Mouse (Mus musculus) thymus, adult 2 months (tissue): ENCODE measurements around the gene Atp13a3. TPM values are rescaled to one million over a fixed set of nuclear protein-coding genes. Genes with fewer than 3 reads are reported as not detected.
"Not testable (repeated sequence)": the region's sequence is repeated elsewhere in the genome, so short reads cannot be mapped to it uniquely, and the experiment has no call there.

ENCODE experiments used
- DNase-seq: peaks from one replicate; pipeline ENCODE4 v3.0.0; 2021
- H3K27ac ChIP-seq: fragments of 200-500 bp; 2 replicates; pipeline ENCODE4 v1.5.1; 2012; ENCODE audit warnings: low read length, control low read depth; ENCODE audit not compliant: control insufficient read depth, insufficient read depth
- H3K27me3 ChIP-seq: fragments of 200-500 bp; 2 replicates; pipeline ENCODE4 v1.6.1; 2012; ENCODE audit warnings: mild to moderate bottlenecking, low read length, moderate library complexity, mixed read lengths; ENCODE audit not compliant: control insufficient read depth, insufficient read depth
- H3K36me3 ChIP-seq: fragments of 200-500 bp; 2 replicates; pipeline ENCODE4 v1.6.1; 2012; ENCODE audit warnings: mild to moderate bottlenecking, low read length, moderate library complexity; ENCODE audit not compliant: control insufficient read depth, insufficient read depth
- H3K4me1 ChIP-seq: fragments of 200-500 bp; replicated peaks from 2 replicates; pipeline ENCODE4 v1.6.1; 2012; ENCODE audit warnings: low read length; ENCODE audit not compliant: control insufficient read depth, insufficient read depth
- H3K4me3 ChIP-seq: fragments of 200-500 bp; 2 replicates; pipeline ENCODE4 v1.5.1; 2012; ENCODE audit warnings: mild to moderate bottlenecking, low read length, control low read depth, moderate library complexity; ENCODE audit not compliant: control insufficient read depth, insufficient read depth
- CTCF ChIP-seq: fragments of 200-500 bp; IDR thresholded peaks from 2 replicates; pipeline ENCODE4 v1.5.1; 2012; ENCODE audit warnings: mild to moderate bottlenecking, control low read depth, low read length, moderate library complexity, borderline replicate concordance; ENCODE audit not compliant: control insufficient read depth, poor library complexity, insufficient read depth; ENCODE audit errors: extremely low read depth
- POLR2A ChIP-seq: fragments of 200-500 bp; IDR thresholded peaks from 2 replicates; pipeline ENCODE4 v1.6.1; 2012; ENCODE audit warnings: mild to moderate bottlenecking, low read length, control low read depth, moderate library complexity; ENCODE audit not compliant: control insufficient read depth, poor library complexity, insufficient read depth; ENCODE audit errors: extremely low read depth
- whole genome bisulfite sequencing: fragments of 180-500 bp; shearing (Covaris S2); methylation state at CpG from one replicate; pipeline ENCODE4 v1.1.7; 2018; 5-methylcytosine and 5-hydroxymethylcytosine counted together
- polyA plus RNA-seq: library from polyadenylated mRNA; depleted of rRNA; stranded (reverse); fragments of >200 nt; gene quantifications from 2 replicates; pipeline ENCODE4 v1.2.3, GENCODE M21; 2012

Atp13a3 gene
- polyA plus RNA-seq, 1 experiment, result 68.1 TPM

- peak; percentile 31 for DNase-seq
- 0 out of 2 replicates have a peak overlapping the region, but pooled peaks have one; percentile 20 for H3K27ac ChIP-seq
- peak overlapping the region; percentile 22; the same call in 1 of the 2 replicates for H3K4me3 ChIP-seq
- no peaks in the 10 kb centered on the region for H3K27me3 ChIP-seq
- WGBS, result 19% methylated on average over 8 of the region's 8 CpGs
- TF ChIP-seq CTCF, result no peak
- no peak for TF ChIP-seq POLR2A
- H3K36me3 ChIP-seq, result peaks cover 5% of the 10 kb centered on the region
- peaks cover 23% of the 10 kb centered on the region for H3K4me1 ChIP-seq
These were observed 18.8 kb downstream of the Atp13a3 start for GRCm38 (mm10) chr16:30386911-30387439.

GRCm38 (mm10) chr16:30385531-30385930, 20.2 kb downstream of the Atp13a3 start:
- 10% methylated on average over 1 of the region's 1 CpGs for WGBS
- no peak overlapping the region for H3K4me3 ChIP-seq

GRCm38 (mm10) chr16:30376237-30376636, 29.5 kb downstream of the Atp13a3 start:
- Histone ChIP-seq H3K4me1 (no peaks in the 10 kb centered on the region), H3K27me3 (no peaks in the 10 kb centered on the region), H3K36me3 (peaks cover 11% of the 10 kb centered on the region), H3K27ac (no peak overlapping the region), H3K4me3 (no peak overlapping the region)
- TF ChIP-seq CTCF (no peak), POLR2A (no peak)
- no peak for DNase-seq
- WGBS, result 89% methylated on average over 3 of the region's 3 CpGs

More at GRCm38 (mm10) chr16:30385531-30385930, 20.2 kb downstream of the Atp13a3 start:
- H3K36me3 ChIP-seq, result peaks cover 16% of the 10 kb centered on the region
- peaks cover 21% of the 10 kb centered on the region for H3K4me1 ChIP-seq
- H3K27ac ChIP-seq, result peak overlapping the region; percentile 51
- H3K27me3 ChIP-seq, result no peaks in the 10 kb centered on the region
- DNase-seq, result no peak
- no peak for TF ChIP-seq CTCF
- no peak for TF ChIP-seq POLR2A

- WGBS, result 98% methylated on average over 3 of the region's 3 CpGs
- H3K27me3 ChIP-seq, result no peaks in the 10 kb centered on the region
- no peaks in the 10 kb centered on the region for H3K4me1 ChIP-seq
- peaks cover under 1% of the 10 kb centered on the region for H3K36me3 ChIP-seq
- TF ChIP-seq POLR2A (no peak), CTCF (no peak)
- DNase-seq, result no peak
- no peak overlapping the region for H3K4me3 ChIP-seq
- no peak overlapping the region for H3K27ac ChIP-seq
These were observed 30.8 kb downstream of the Atp13a3 start for GRCm38 (mm10) chr16:30374927-30375326.

- TF ChIP-seq POLR2A (no peak), CTCF (no peak)
- Histone ChIP-seq H3K27ac (no peak overlapping the region), H3K27me3 (no peaks in the 10 kb centered on the region), H3K36me3 (no peaks in the 10 kb centered on the region; the same call in 1 of the 2 replicates), H3K4me1 (no peaks in the 10 kb centered on the region), H3K4me3 (no peak overlapping the region)
- peak; percentile 47 for DNase-seq
- WGBS, result 62% methylated on average over 3 of the region's 3 CpGs
These were observed 31.5 kb downstream of the Atp13a3 start for GRCm38 (mm10) chr16:30374266-30374665.

GRCm38 (mm10) chr16:30373286-30373685, 32.5 kb downstream of the Atp13a3 start:
- not testable (repeated sequence) for H3K4me1 ChIP-seq, H3K36me3 ChIP-seq, DNase-seq, H3K4me3 ChIP-seq, H3K27ac ChIP-seq, H3K27me3 ChIP-seq
- 96% methylated on average over 4 of the region's 4 CpGs for WGBS

GRCm38 (mm10) chr16:30367395-30367794, 38.4 kb downstream of the Atp13a3 start:
- WGBS, result 90% methylated on average over 2 of the region's 2 CpGs
- no peaks in the 10 kb centered on the region for H3K27me3 ChIP-seq
- H3K4me3 ChIP-seq, result no peak overlapping the region
- no peak for DNase-seq
- no peaks in the 10 kb centered on the region for H3K4me1 ChIP-seq
- TF ChIP-seq POLR2A (no peak), CTCF (no peak)
- no peak overlapping the region for H3K27ac ChIP-seq
- H3K36me3 ChIP-seq, result peaks cover 25% of the 10 kb centered on the region
